Comparison of ENCODE assay signal across 12 mouse cellular contexts in genomic region chr12:85954167-85954566, GRCm38 (mm10).
DNase-seq lines count a peak whose midpoint lies in the region; TF ChIP-seq lines count a peak whose summit lies in the region.
"Had no signal": no experiment of that assay in that cellular context is flagged by ENCODE, and none has a peak within 500 bp of the region (broad histone marks: within the 10 kb centered on the region; RNA-seq: fewer than 3 reads in every experiment).

No protein-coding gene starts in this region.

- H3K4me3 ChIP-seq in layer of hippocampus, adult 2 months, result no peak overlapping the region
- H3K4me3 ChIP-seq in CH12.LX (replicated peaks in 1 of 3; ENCODE audit: low read depth in 2 of 3, low read length in 2 of 3, poor library complexity in 1 of 3), result no peak overlapping the region

- H3K4me2 ChIP-seq in CH12.LX (ENCODE audit: insufficient read depth, low read depth, poor library complexity, severe bottlenecking), result no peak overlapping the region

- in situ Hi-C loops in CH12.LX (cut with MboI; ENCODE audit: low pct_ligation_motif_present, low pct_unique_long_range_greater_than_20kb, low sequenced_read_pairs), result loop anchor here (10.0 kb wide), 1 partner anchor 121 kb away; the partner anchor contains the start of gene Tgfb3

- H3K27ac ChIP-seq in layer of hippocampus, adult 2 months, result peak overlapping the region; percentile 73
- no peak overlapping the region for H3K27ac ChIP-seq in CH12.LX (ENCODE audit: insufficient read depth, low read depth)
- H3K27ac ChIP-seq: macrophage had no signal

- no peak overlapping the region for H3K9ac ChIP-seq in CH12.LX (ENCODE audit: insufficient read depth, low read depth)

- no peak for TF ChIP-seq EP300 in CH12.LX (IDR thresholded peaks at IDR 0.05; ENCODE audit: low read length)

- DNase-seq in layer of hippocampus, adult 2 months (ENCODE audit: low spot score in 2 of 2), result no peak
- no peak for DNase-seq in layer of hippocampus, postnatal 14 days (ENCODE audit: low spot score in 2 of 2)
- DNase-seq in A20 (ENCODE audit: low read depth, low spot score) (peak; percentile 56), CH12.LX (ENCODE audit: extremely low read depth) (peak; percentile 38)
- peak; percentile 41 for DNase-seq in embryo, embryonic 11 days
- no peak for DNase-seq in layer of hippocampus, adult 9-11 months
- DNase-seq in gastrocnemius, postnatal 14 days, result no peak
- no peak for DNase-seq in heart, postnatal 36 days
- DNase-seq: adrenal gland, adult 2 months; heart, adult 18-20 months; spleen, adult 18-20 months had no signal

- intact Hi-C loops in gastrocnemius, postnatal 14 days (cut with DNase I; ENCODE audit: low total_unique reads), result loop anchor here (5.0 kb wide), 1 partner anchor 123 kb away; the partner anchor contains the start of gene Tgfb3
- intact Hi-C loops in heart, postnatal 36 days (cut with DNase I), result loop anchor here (2.0 to 10.0 kb wide), 2 partner anchors 125 to 661 kb away; partner anchors contain the start of gene Tgfb3

- no peaks in the 10 kb centered on the region for H3K9me3 ChIP-seq in CH12.LX (replicated peaks; ENCODE audit: low read length)

- H3K4me1 ChIP-seq in CH12.LX (ENCODE audit: control insufficient read depth in 1 of 2, insufficient read depth in 2 of 2), result peaks cover 6 to 38% of the 10 kb centered on the region in 2 experiments; a peak in 3 of 4 replicates

- H3K79me2 ChIP-seq in CH12.LX (replicated peaks; ENCODE audit: control insufficient read depth, extremely low read depth, insufficient read depth, poor library complexity, severe bottlenecking), result no peaks in the 10 kb centered on the region

- peak; percentile 67 for TF ChIP-seq RAD21 in CH12.LX (IDR thresholded peaks at IDR 0.05; ENCODE audit: low read depth, low read length)

- peaks cover 0 to 41% of the 10 kb centered on the region in 2 experiments for H3K36me3 ChIP-seq in CH12.LX (replicated peaks in 1 of 2; ENCODE audit: control insufficient read depth in 1 of 2, insufficient read depth in 1 of 2, low read length in 1 of 2)

- H3K27me3 ChIP-seq in CH12.LX (replicated peaks), result no peaks in the 10 kb centered on the region

- TF ChIP-seq POLR2A in CH12.LX (IDR thresholded peaks at IDR 0.05; ENCODE audit: low read depth, low read length), result no peak

- TF ChIP-seq CTCF in layer of hippocampus, adult 2 months (conservative IDR thresholded peaks at IDR 0.05), result peak; percentile 72
- TF ChIP-seq CTCF in CH12.LX (conservative IDR thresholded peaks at IDR 0.05 in 1 of 2, IDR thresholded peaks at IDR 0.05 in 1 of 2; ENCODE audit: low read depth in 2 of 2, low read length in 2 of 2), result peak; percentile 14 to 70; a peak in 2 of 4 replicates

- dilution Hi-C loops in CH12.LX (cut with MboI; ENCODE audit: extremely low pct_ligation_motif_present, extremely low pct_unique_long_range_greater_than_20kb, low sequenced_read_pairs), result no loop called here

TF ChIP-seq in CH12.LX, 34 proteins besides CTCF, POLR2A, EP300 and RAD21:
- TF ChIP-seq SMC3 (IDR thresholded peaks at IDR 0.05; ENCODE audit: low read depth, low read length), result peak; percentile 74
- no peak for TF ChIP-seq POLR2AphosphoS2 (IDR thresholded peaks at IDR 0.05; ENCODE audit: low read depth, low read length)
TF ChIP-seq in CH12.LX: peak in this region for 1.

Comparison
In these comparisons a context has a peak if more than half of its experiments do, and no peak if none do; other contexts are left out.
1. DNase-seq: peak in A20 (single experiment), CH12.LX (single experiment) and embryo, embryonic 11 days (single experiment); none in layer of hippocampus, adult 2 months (0 of 2), layer of hippocampus, postnatal 14 days (0 of 2), layer of hippocampus, adult 9-11 months (single experiment), gastrocnemius, postnatal 14 days (single experiment) and heart, postnatal 36 days (0 of 2).